29 mouse cellular contexts compared by ENCODE assay signal in genomic region chr19:37252104-37252503, GRCm38 (mm10). TPM values are rescaled to one million over a fixed set of nuclear protein-coding genes. Genes with fewer than 3 reads are reported as not detected.
A peak's percentile ranks its signal among the peaks of the same experiment; 100 is the strongest.
DNase-seq lines count a peak whose midpoint lies in the region; ATAC-seq and TF ChIP-seq lines count a peak whose summit lies in the region.
"Had no signal": no experiment of that assay in that cellular context is flagged by ENCODE, and none has a peak within 500 bp of the region (broad histone marks: within the 10 kb centered on the region; RNA-seq: fewer than 3 reads in every experiment).

No protein-coding gene starts in this region.

- no peak overlapping the region for H3K27ac ChIP-seq in ES-E14 (ENCODE audit: insufficient read depth, low read depth, low read length, poor library complexity, severe bottlenecking)
- H3K27ac ChIP-seq: embryonic facial prominence, embryonic 12.5 days; forebrain, embryonic 13.5 days; heart, adult 2 months; heart, embryonic 13.5 days; hindbrain, embryonic 12.5 days; left cerebral cortex, adult 2 months; midbrain, embryonic 10.5 days; neural tube, embryonic 13.5 days had no signal

- intact Hi-C loops in heart, postnatal 14 days (cut with DNase I) = no loop called here

- no peak overlapping the region for H3K9ac ChIP-seq in ES-E14 (ENCODE audit: insufficient read depth, low read depth, low read length, poor library complexity, severe bottlenecking)
- H3K9ac ChIP-seq: embryonic facial prominence, embryonic 12.5 days; forebrain, embryonic 13.5 days; heart, embryonic 13.5 days; hindbrain, embryonic 12.5 days; lung, embryonic 14.5 days; neural tube, embryonic 13.5 days had no signal

- 0 out of 2 replicates have a peak, but pooled peaks have one; percentile 13 for ATAC-seq in granulocyte monocyte progenitor cell, adult 5-6 weeks (replicated peaks; ENCODE audit: poor library complexity, severe bottlenecking)
- ATAC-seq: forebrain, embryonic 13.5 days; inflammation-experienced regulatory T-cells, adult 6 months; midbrain, embryonic 16.5 days had no signal

- H3K4me3 ChIP-seq in ES-E14 (ENCODE audit: insufficient read depth in 1 of 2, low read depth in 1 of 2, low read length in 2 of 2, poor library complexity in 1 of 2, severe bottlenecking in 1 of 2) = peak overlapping the region in 1 of 2 experiments; percentile 61; a peak in 3 of 4 replicates
- H3K4me3 ChIP-seq: embryonic facial prominence, embryonic 12.5 days; erythroblast, embryonic 14.5 days; forebrain, embryonic 13.5 days; heart, adult 2 months; heart, embryonic 13.5 days; hindbrain, embryonic 12.5 days; left cerebral cortex, adult 2 months; midbrain, embryonic 10.5 days; myocyte; neural tube, embryonic 13.5 days had no signal

- in situ Hi-C loops in ES-E14 (cut with MboI; ENCODE audit: low sequenced_read_pairs in 2 of 2, unreplicated experiment in 2 of 2) = loop anchor here in 1 of 2 experiments (25.0 kb wide), 1 partner anchor 190 kb away; no protein-coding TSS in a partner anchor

- peaks cover 0 to 5% of the 10 kb centered on the region in 2 experiments; a peak in 1 of 4 replicates for H3K4me1 ChIP-seq in ES-E14 (ENCODE audit: control insufficient read depth in 2 of 2, insufficient read depth in 2 of 2, low read length in 2 of 2, poor library complexity in 1 of 2)
- H3K4me1 ChIP-seq: embryonic facial prominence, embryonic 12.5 days; forebrain, embryonic 13.5 days; heart, embryonic 13.5 days; hindbrain, embryonic 12.5 days; midbrain, embryonic 10.5 days; neural tube, embryonic 13.5 days had no signal

- no peaks in the 10 kb centered on the region for H3K9me3 ChIP-seq in ES-E14 (ENCODE audit: control insufficient read depth, insufficient read depth, low read depth, low read length)
- H3K9me3 ChIP-seq: embryonic facial prominence, embryonic 12.5 days; forebrain, embryonic 13.5 days; heart, embryonic 13.5 days; hindbrain, embryonic 12.5 days; midbrain, embryonic 10.5 days; neural tube, embryonic 13.5 days had no signal

- DNase-seq in lung, postnatal 36 days = peak; percentile 26
- no peak for DNase-seq in lung, postnatal 25 days (ENCODE audit: low spot score)
- peak; percentile 42 for DNase-seq in ES-E14 (ENCODE audit: low read depth, low spot score)
- DNase-seq in thymus, postnatal 25 days = no peak
- no peak for DNase-seq in frontal cortex, postnatal 14 days (ENCODE audit: low spot score in 2 of 2)
- no peak for DNase-seq in heart, postnatal 14 days
- DNase-seq: adrenal gland, postnatal 14 days; cerebellum, adult 8-10 months; gastrocnemius, postnatal 10 days; heart, adult 2 months; kidney, adult 18-20 months; layer of hippocampus, adult 9-11 months; lung, embryonic 14.5 days; lung, postnatal 4 days; retina, postnatal 1 day; right cerebral cortex, postnatal 25 days; spleen, adult 18-20 months had no signal

- H3K36me3 ChIP-seq in ES-E14 (ENCODE audit: control insufficient read depth, insufficient read depth, low read length, poor library complexity, severe bottlenecking) = no peaks in the 10 kb centered on the region
- H3K36me3 ChIP-seq: embryonic facial prominence, embryonic 12.5 days; heart, embryonic 13.5 days; hindbrain, embryonic 12.5 days; midbrain, embryonic 10.5 days; neural tube, embryonic 13.5 days had no signal

TF ChIP-seq in ES-E14, 5 proteins besides CTCF, POLR2A, EP300 and RAD21:
- TF ChIP-seq MAFK (IDR thresholded peaks at IDR 0.05; ENCODE audit: insufficient read depth, low read depth, low read length) (no peak), ZC3H11A (IDR thresholded peaks at IDR 0.05; ENCODE audit: borderline replicate concordance, low read depth, low read length) (no peak), HCFC1 (IDR thresholded peaks at IDR 0.05; ENCODE audit: borderline replicate concordance, insufficient read depth, low read length) (no peak), ZNF384 (IDR thresholded peaks at IDR 0.05; ENCODE audit: low read depth, low read length) (no peak), CHD2 (IDR thresholded peaks at IDR 0.05; ENCODE audit: low read depth, low read length) (no peak)

RNA-seq across cellular contexts. Expression of gene Cpeb3, which starts 43.7 kb away (rescaled TPM):
- 1.8 and 1.9 TPM in 2 replicates for total RNA-seq in ES-E14 (2012; rRNA removed)
- total RNA-seq in granulocyte monocyte progenitor cell, adult 5-6 weeks (2014; fragmentation: Nextera tagmentation) = 0.56 TPM in 1 of 2 replicates, not detected in the other
- 0.10 TPM in 1 of 2 replicates, not detected in the other for total RNA-seq in granulocyte monocyte progenitor cell, adult 5-6 weeks (2017)
- total RNA-seq in heart, postnatal 14 days (2021) = 10 to 100 TPM; 62.6 to 76.8 TPM

RNA-seq across cellular contexts. Expression of gene March5, which starts 44.8 kb away (rescaled TPM):
- total RNA-seq in ES-E14 (2012; rRNA removed) = 94.7 and 104 TPM in 2 replicates
- total RNA-seq in granulocyte monocyte progenitor cell, adult 5-6 weeks (2014; fragmentation: Nextera tagmentation) = 63.3 and 80.4 TPM in 2 replicates
- total RNA-seq in granulocyte monocyte progenitor cell, adult 5-6 weeks (2017) = 48.1 and 64.0 TPM in 2 replicates
- total RNA-seq in heart, postnatal 14 days (2021) = 10 to 100 TPM; 83.4 to 84.3 TPM

Comparison
In these comparisons a context has a peak if more than half of its experiments do, and no peak if none do; other contexts are left out.
1. DNase-seq: peak in lung, postnatal 36 days (single experiment) and ES-E14 (single experiment); none in lung, postnatal 25 days (single experiment), thymus, postnatal 25 days (single experiment), frontal cortex, postnatal 14 days (0 of 2) and heart, postnatal 14 days (0 of 2).
2. RNA of gene Cpeb3, which starts 43.7 kb away (total RNA-seq): 62.6 to 76.8 TPM in heart, postnatal 14 days; 1.8 to 1.9 TPM in ES-E14 and 0.10 to 0.56 TPM in granulocyte monocyte progenitor cell, adult 5-6 weeks; every median in the first group is over 10 times any median in the second.